Mouse (Mus musculus) ES-E14 (cell line): ENCODE measurements around the gene Rps7. TPM values are rescaled to one million over a fixed set of nuclear protein-coding genes. Genes with fewer than 3 reads are reported as not detected.

Source experiments
- DNase-seq: peaks from one replicate; pipeline ENCODE4 v3.0.0-alpha.2; 2013; ENCODE audit warnings: low read depth, low spot score
- H3K27ac ChIP-seq: 2 replicates; pipeline ENCODE4 v1.5.1; 2012; ENCODE audit warnings: low read depth, mild to moderate bottlenecking, low read length, moderate library complexity, mixed read lengths; ENCODE audit not compliant: poor library complexity, insufficient read depth, severe bottlenecking
- H3K36me3 ChIP-seq: 2 replicates; pipeline ENCODE4 v1.6.1; 2012; ENCODE audit warnings: mild to moderate bottlenecking, low read length, moderate library complexity, mixed read lengths; ENCODE audit not compliant: control insufficient read depth, poor library complexity, insufficient read depth, severe bottlenecking
- H3K4me1 ChIP-seq, 2 experiments: fragments of 150-350 bp in 1 of 2; sonication (generic) in 1 of 2; 2 replicates each; pipeline ENCODE4 v1.6.1; 2012; ENCODE audit warnings: low read length in 2 of 2, mild to moderate bottlenecking in 1 of 2, mixed read lengths in 1 of 2; ENCODE audit not compliant: control insufficient read depth in 2 of 2, insufficient read depth in 2 of 2, poor library complexity in 1 of 2
- H3K4me3 ChIP-seq, 2 experiments: fragments of 150-350 bp in 1 of 2; sonication (generic) in 1 of 2; 2 replicates each; pipeline ENCODE4 v1.5.1; 2012; ENCODE audit warnings: low read length in 2 of 2, low read depth in 1 of 2, mild to moderate bottlenecking in 1 of 2, mixed read lengths in 1 of 2; ENCODE audit not compliant: insufficient read depth in 1 of 2, poor library complexity in 1 of 2, severe bottlenecking in 1 of 2
- H3K9ac ChIP-seq: 2 replicates; pipeline ENCODE4 v1.6.1; 2012; ENCODE audit warnings: low read depth, mild to moderate bottlenecking, low read length, mixed read lengths; ENCODE audit not compliant: poor library complexity, insufficient read depth, severe bottlenecking
- H3K9me3 ChIP-seq: fragments of 150-350 bp; sonication (generic); 2 replicates; pipeline ENCODE4 v1.6.1; 2012; ENCODE audit warnings: low read depth, mild to moderate bottlenecking, low read length; ENCODE audit not compliant: control insufficient read depth, insufficient read depth
- CHD2 ChIP-seq: IDR thresholded peaks from 2 replicates; pipeline ENCODE4 v1.6.1; 2014; ENCODE audit warnings: mild to moderate bottlenecking, low read depth, low read length, inconsistent platforms
- HCFC1 ChIP-seq: IDR thresholded peaks from 2 replicates; pipeline ENCODE4 v1.6.1; 2012; ENCODE audit warnings: low read length, inconsistent platforms, borderline replicate concordance; ENCODE audit not compliant: insufficient read depth
- MAFK ChIP-seq: IDR thresholded peaks from 2 replicates; pipeline ENCODE4 v1.6.1; 2014; ENCODE audit warnings: mild to moderate bottlenecking, low read depth, low read length, inconsistent platforms; ENCODE audit not compliant: insufficient read depth
- ZC3H11A ChIP-seq: IDR thresholded peaks from 2 replicates; pipeline ENCODE4 v1.6.1; 2012; ENCODE audit warnings: low read depth, mild to moderate bottlenecking, inconsistent platforms, low read length, borderline replicate concordance
- ZNF384 ChIP-seq: IDR thresholded peaks from 2 replicates; pipeline ENCODE4 v1.6.1; 2012; ENCODE audit warnings: low read depth, low read length, inconsistent platforms
- in situ Hi-C, 2 experiments: fragments of 600-800 bp; cut with MboI; formaldehyde crosslinking; loops; one replicate each; pipeline ENCODE4 v1.15.1; 2025; ENCODE audit warnings: low sequenced_read_pairs in 2 of 2, inconsistent platforms in 1 of 2; ENCODE audit not compliant: unreplicated experiment in 2 of 2
- total RNA-seq: library from RNA; depleted of rRNA; stranded (reverse); fragments of 300-350 nt; gene quantifications from 2 replicates; pipeline ENCODE4 v1.2.3, GENCODE M21; 2012

Gene Rps7
- total RNA-seq, 1 experiment, result 1,705 TPM

DNA sequence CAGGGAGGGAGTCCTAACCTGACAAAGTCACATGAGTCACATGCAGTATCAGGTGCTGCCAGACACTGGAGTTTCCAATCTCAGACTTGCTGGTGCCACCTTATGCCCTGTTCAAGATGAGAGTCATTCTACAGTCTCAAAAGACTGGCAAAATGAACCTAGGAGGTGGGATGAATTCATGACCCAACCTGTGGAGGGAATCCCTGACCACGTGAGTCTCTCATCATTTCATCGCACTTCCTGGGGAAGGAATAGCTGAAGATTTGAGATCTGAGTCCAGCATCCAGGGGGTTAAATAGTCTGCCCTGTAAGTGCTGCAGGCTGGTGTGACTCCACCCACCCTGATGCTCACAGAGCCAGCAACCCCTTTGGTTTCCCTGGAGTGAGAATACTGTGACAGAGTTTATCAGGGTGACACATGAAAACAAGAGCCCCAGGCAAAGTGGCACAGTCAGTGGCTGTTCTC, 37.2 kb downstream of the Rps7 start:
- Histone ChIP-seq H3K4me3 (no peak overlapping the region), H3K27ac (no peak overlapping the region), H3K9ac (no peak overlapping the region), H3K9me3 (no peaks in the 10 kb centered on the region), H3K36me3 (no peaks in the 10 kb centered on the region), H3K4me1 (peaks cover 0 to 2% of the 10 kb centered on the region in 2 experiments; a peak in 1 of 4 replicates)
- no peak for DNase-seq
- TF ChIP-seq CHD2 (no peak), ZNF384 (no peak), ZC3H11A (no peak), HCFC1 (no peak), MAFK (no peak)
- in situ Hi-C loops, result no loop called here

DNA sequence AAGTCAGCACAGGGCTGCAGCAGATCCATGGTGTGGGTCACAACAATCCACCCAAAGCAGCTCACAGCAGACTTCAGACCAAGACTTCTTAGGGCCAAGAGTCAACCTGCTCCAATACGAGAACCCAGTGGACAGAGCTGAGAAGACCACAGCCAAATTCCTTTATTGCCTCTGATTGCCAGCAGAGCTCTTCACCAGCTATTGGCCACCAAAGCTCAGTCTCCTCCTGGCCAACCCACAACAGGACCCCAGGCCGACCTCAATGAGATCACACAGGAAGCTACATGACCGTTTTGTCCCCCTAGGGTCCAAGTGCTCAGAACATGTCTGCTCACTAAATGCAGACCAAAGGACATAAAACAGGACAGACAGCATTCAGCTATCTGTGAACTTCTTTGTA, 37.6 kb downstream of the Rps7 start:
- H3K27ac ChIP-seq, result no peak overlapping the region
- no peak overlapping the region for H3K9ac ChIP-seq

DNA sequence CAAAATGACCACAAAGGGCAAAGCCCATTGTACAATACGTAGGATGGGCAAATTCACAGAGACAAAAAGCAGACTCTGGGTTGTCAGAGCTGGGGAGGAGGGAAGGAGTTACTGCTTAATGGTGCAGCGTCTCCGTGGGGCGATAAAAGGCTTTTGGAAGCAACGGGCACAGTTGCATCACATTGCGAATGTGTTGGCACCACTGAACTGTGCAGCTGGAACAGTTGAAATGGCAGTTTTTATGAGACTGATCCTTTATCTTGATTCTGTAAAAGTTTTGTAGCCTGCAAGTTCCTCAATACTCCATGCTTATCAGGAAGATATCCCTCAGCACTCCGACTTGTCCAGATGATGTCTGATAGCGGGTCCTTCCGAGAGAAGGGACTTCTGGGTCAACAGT, 38.1 kb downstream of the Rps7 start:
- TF ChIP-seq HCFC1, result no peak
- no peak for TF ChIP-seq CHD2
- TF ChIP-seq ZC3H11A, result no peak
- no peak overlapping the region for H3K4me3 ChIP-seq
- no peak overlapping the region for H3K9ac ChIP-seq
- in situ Hi-C loops, result no loop called here
- no peaks in the 10 kb centered on the region for H3K9me3 ChIP-seq
- H3K4me1 ChIP-seq, result peaks cover 0 to 2% of the 10 kb centered on the region in 2 experiments; a peak in 1 of 4 replicates
- no peak overlapping the region for H3K27ac ChIP-seq
- H3K36me3 ChIP-seq, result no peaks in the 10 kb centered on the region
- no peak for DNase-seq

More for the DNA sequence above, 37.6 kb downstream of the Rps7 start:
- H3K36me3 ChIP-seq, result no peaks in the 10 kb centered on the region
- DNase-seq, result no peak
- H3K9me3 ChIP-seq, result no peaks in the 10 kb centered on the region
- no peak overlapping the region for H3K4me3 ChIP-seq
- peaks cover 0 to 2% of the 10 kb centered on the region in 2 experiments; a peak in 1 of 4 replicates for H3K4me1 ChIP-seq
- in situ Hi-C loops, result no loop called here
- no peak for TF ChIP-seq MAFK
- no peak for TF ChIP-seq ZC3H11A
- TF ChIP-seq ZNF384, result no peak
- no peak for TF ChIP-seq CHD2
- no peak for TF ChIP-seq HCFC1

DNA sequence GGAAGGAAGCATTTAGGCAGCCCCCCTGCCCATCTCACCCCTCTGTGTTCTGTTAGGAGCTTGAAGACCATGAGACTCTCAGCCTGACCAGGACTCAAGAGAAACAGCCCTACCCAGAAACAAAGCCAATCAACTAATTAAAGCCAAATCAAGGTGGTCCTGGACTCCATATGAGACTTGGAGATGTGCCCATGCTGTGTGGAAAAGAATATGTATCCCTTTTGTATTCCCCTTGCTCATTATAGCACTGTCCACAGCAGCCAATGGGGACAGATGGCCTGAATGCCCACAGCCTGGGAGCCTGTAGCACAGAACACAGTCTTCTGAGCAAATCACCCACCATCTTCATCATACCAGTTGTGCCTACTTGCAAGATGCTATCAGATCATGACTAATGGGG, 38.9 kb downstream of the Rps7 start:
- in situ Hi-C loops, result no loop called here
- TF ChIP-seq ZC3H11A, result no peak
- no peak for TF ChIP-seq ZNF384
- TF ChIP-seq MAFK, result no peak
- no peak for TF ChIP-seq CHD2
- no peak for TF ChIP-seq HCFC1
- H3K27ac ChIP-seq, result no peak overlapping the region
- DNase-seq, result no peak
- no peak overlapping the region for H3K4me3 ChIP-seq
- no peaks in the 10 kb centered on the region; a peak in 1 of 4 replicates for H3K4me1 ChIP-seq
- H3K36me3 ChIP-seq, result no peaks in the 10 kb centered on the region
- H3K9ac ChIP-seq, result no peak overlapping the region
- no peaks in the 10 kb centered on the region for H3K9me3 ChIP-seq

DNA sequence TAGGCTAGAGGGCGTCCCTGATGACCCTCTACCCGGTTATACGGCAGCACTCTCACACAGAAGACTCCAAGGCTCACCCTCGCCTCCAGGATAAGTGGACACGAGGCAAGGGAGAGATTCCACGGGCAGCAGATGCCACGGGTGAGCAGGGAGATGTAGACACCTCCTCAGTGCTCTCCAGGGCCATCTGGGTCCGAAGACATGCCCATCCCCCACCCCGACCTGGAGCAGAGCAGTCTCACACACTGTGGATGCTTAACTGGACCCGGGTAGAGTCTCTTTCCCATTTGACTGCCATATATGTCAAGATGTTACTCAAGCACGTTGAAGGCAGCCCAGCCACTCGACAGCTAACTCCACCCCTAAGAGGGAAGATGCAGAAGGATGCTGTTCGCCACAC, 45.3 kb downstream of the Rps7 start:
- TF ChIP-seq ZC3H11A (no peak), CHD2 (no peak), ZNF384 (no peak), HCFC1 (no peak), MAFK (no peak)
- Histone ChIP-seq H3K9ac (no peak overlapping the region), H3K4me3 (no peak overlapping the region), H3K36me3 (no peaks in the 10 kb centered on the region), H3K27ac (no peak overlapping the region), H3K4me1 (no peaks in the 10 kb centered on the region), H3K9me3 (no peaks in the 10 kb centered on the region)
- in situ Hi-C loops, result no loop called here
- no peak for DNase-seq
